Mouse (Mus musculus): ENCODE measurements around the gene Aak1.

Aak1 gene

GRCm38 (mm10) chr6:86886803-86887202, 37.5 kb downstream of the Aak1 start:
- DNase-seq (ENCODE audit: low spot score in 2 of 2): no peak

GRCm38 (mm10) chr6:86897520-86897919, 48.2 kb downstream of the Aak1 start:
- no peak for DNase-seq (ENCODE audit: low spot score in 2 of 2)

GRCm38 (mm10) chr6:86899053-86899452, 49.7 kb downstream of the Aak1 start:
- DNase-seq (ENCODE audit: low spot score in 2 of 2): no peak

GRCm38 (mm10) chr6:86899965-86900364, 50.6 kb downstream of the Aak1 start:
- DNase-seq (ENCODE audit: low spot score in 2 of 2): no peak

- no peak for DNase-seq (ENCODE audit: low spot score in 2 of 2)
These were observed 51.2 kb downstream of the Aak1 start for GRCm38 (mm10) chr6:86900546-86900945.

GRCm38 (mm10) chr6:86905500-86905899, 56.2 kb downstream of the Aak1 start:
- DNase-seq (ENCODE audit: low spot score in 2 of 2): no peak

GRCm38 (mm10) chr6:86907191-86907590, 57.9 kb downstream of the Aak1 start:
- no peak for DNase-seq (ENCODE audit: low spot score in 2 of 2)

GRCm38 (mm10) chr6:86908561-86909150, 59.3 kb downstream of the Aak1 start:
- no peak for DNase-seq (ENCODE audit: low spot score in 2 of 2)

- DNase-seq (ENCODE audit: low spot score in 2 of 2): no peak
These were observed 60.6 kb downstream of the Aak1 start for GRCm38 (mm10) chr6:86909881-86910280.

- no peak for DNase-seq (ENCODE audit: low spot score in 2 of 2)
These were observed 67.0 kb downstream of the Aak1 start for GRCm38 (mm10) chr6:86916157-86916820.

- no peak for DNase-seq (ENCODE audit: low spot score in 2 of 2)
These were observed 67.9 kb downstream of the Aak1 start for GRCm38 (mm10) chr6:86917231-86917630.

- DNase-seq (ENCODE audit: low spot score in 2 of 2): no peak
These were observed 68.9 kb downstream of the Aak1 start for GRCm38 (mm10) chr6:86918058-86918835.

- DNase-seq (ENCODE audit: low spot score in 2 of 2): peak in 1 of 2 experiments; percentile 39
These were observed 72.6 kb downstream of the Aak1 start for GRCm38 (mm10) chr6:86921880-86922279.

- no peak for DNase-seq (ENCODE audit: low spot score in 2 of 2)
These were observed 75.4 kb downstream of the Aak1 start for GRCm38 (mm10) chr6:86924746-86925145.

- no peak for DNase-seq (ENCODE audit: low spot score in 2 of 2)
These were observed 85.2 kb downstream of the Aak1 start for GRCm38 (mm10) chr6:86934541-86934940.

GRCm38 (mm10) chr6:86939797-86940196, 90.5 kb downstream of the Aak1 start:
- DNase-seq (ENCODE audit: low spot score in 2 of 2): no peak

- DNase-seq (ENCODE audit: low spot score in 2 of 2): no peak
These were observed 91.6 kb downstream of the Aak1 start for GRCm38 (mm10) chr6:86940966-86941365.

GRCm38 (mm10) chr6:86947100-86947499, 97.8 kb downstream of the Aak1 start:
- no peak for DNase-seq (ENCODE audit: low spot score in 2 of 2)

- DNase-seq (ENCODE audit: low spot score in 2 of 2): no peak
These were observed 99.4 kb downstream of the Aak1 start for GRCm38 (mm10) chr6:86948746-86949145.

- no peak for DNase-seq (ENCODE audit: low spot score in 2 of 2)
These were observed 100.8 kb downstream of the Aak1 start for GRCm38 (mm10) chr6:86950141-86950540.

- DNase-seq (ENCODE audit: low spot score in 2 of 2): no peak
These were observed 101.5 kb downstream of the Aak1 start for GRCm38 (mm10) chr6:86950733-86951255.

GRCm38 (mm10) chr6:86955741-86956140, 106.4 kb downstream of the Aak1 start:
- DNase-seq (ENCODE audit: low spot score in 2 of 2): no peak

GRCm38 (mm10) chr6:86956206-86956605, 106.9 kb downstream of the Aak1 start:
- DNase-seq (ENCODE audit: low spot score in 2 of 2): no peak

Data from spleen, postnatal 14 days (tissue).